Mouse (Mus musculus): ENCODE measurements around the gene Zc3h7a. TPM values are rescaled to one million over a fixed set of nuclear protein-coding genes. Genes with fewer than 3 reads are reported as not detected.

Gene Zc3h7a
- total RNA-seq, 2 experiments from 2014 or later: 61.0 to 83.4 TPM

Other genes starting within 250 kb of the Zc3h7a start
- gene Snn, start 115.4 kb downstream of the Zc3h7a start, total RNA-seq (2015; ENCODE audit: low replicate concordance): 0.77 and 1.7 TPM in 2 replicates
- gene Snn, start 115.4 kb downstream of the Zc3h7a start, total RNA-seq (2017; ENCODE audit: low replicate concordance): 1.2 and 1.5 TPM in 2 replicates
- gene Litaf, start 110.2 kb downstream of the Zc3h7a start, total RNA-seq (2015; ENCODE audit: low replicate concordance): 24.7 and 34.0 TPM in 2 replicates
- 10.0 and 11.2 TPM in 2 replicates for gene Litaf, start 110.2 kb downstream of the Zc3h7a start, total RNA-seq (2017; ENCODE audit: low replicate concordance)
- gene Txndc11, start 41.7 kb downstream of the Zc3h7a start, total RNA-seq (2015; ENCODE audit: low replicate concordance): 7.3 and 8.8 TPM in 2 replicates
- gene Txndc11, start 41.7 kb downstream of the Zc3h7a start, total RNA-seq (2017; ENCODE audit: low replicate concordance): 9.8 and 18.3 TPM in 2 replicates
- gene Rsl1d1, start 26.9 kb upstream of the Zc3h7a start, total RNA-seq (2015; ENCODE audit: low replicate concordance): 35.7 and 61.7 TPM in 2 replicates
- gene Rsl1d1, start 26.9 kb upstream of the Zc3h7a start, total RNA-seq (2017; ENCODE audit: low replicate concordance): 34.6 and 41.4 TPM in 2 replicates
- gene Gspt1, start 77.9 kb upstream of the Zc3h7a start, total RNA-seq (2015; ENCODE audit: low replicate concordance): 112 and 165 TPM in 2 replicates
- 24.0 and 28.8 TPM in 2 replicates for gene Gspt1, start 77.9 kb upstream of the Zc3h7a start, total RNA-seq (2017; ENCODE audit: low replicate concordance)
- gene Tnfrsf17, start 137.4 kb upstream of the Zc3h7a start, total RNA-seq (2015; ENCODE audit: low replicate concordance): not detected in 2 replicates
- gene Tnfrsf17, start 137.4 kb upstream of the Zc3h7a start, total RNA-seq (2017; ENCODE audit: low replicate concordance): not detected in 2 replicates
- 6.7 and 9.0 TPM in 2 replicates for gene Snx29, start 146.5 kb upstream of the Zc3h7a start, total RNA-seq (2015; ENCODE audit: low replicate concordance)
- gene Snx29, start 146.5 kb upstream of the Zc3h7a start, total RNA-seq (2017; ENCODE audit: low replicate concordance): 6.2 and 11.2 TPM in 2 replicates